Mouse (Mus musculus) hindbrain, embryonic 14.5 days (tissue): ENCODE measurements around the gene Htra1. TPM values are rescaled to one million over a fixed set of nuclear protein-coding genes. Genes with fewer than 3 reads are reported as not detected.

Experiments
- ATAC-seq: fragments of 200-750 bp; cut with Nextera tagmentation; 2 replicates; pipeline ENCODE4 v1.8.0; 2017; ENCODE audit warnings: moderate number of reproducible peaks, mild to moderate bottlenecking, moderate TSS enrichment, moderate library complexity; ENCODE audit not compliant: low FRiP score
- DNase-seq: peaks from one replicate; pipeline ENCODE4 v3.0.0-alpha.2; 2015; ENCODE audit warnings: low spot score
- H3K27ac ChIP-seq: fragments of 300-500 bp; sonication (generic); 2 replicates; pipeline ENCODE4 v1.5.1; 2014; ENCODE audit warnings: mild to moderate bottlenecking, moderate library complexity
- H3K27me3 ChIP-seq: fragments of 300-500 bp; sonication (generic); 2 replicates; pipeline ENCODE4 v1.6.1; 2014; ENCODE audit warnings: mild to moderate bottlenecking, low read length, mixed read lengths; ENCODE audit not compliant: control insufficient read depth, insufficient read depth
- H3K36me3 ChIP-seq: fragments of 300-500 bp; sonication (generic); replicated peaks from 2 replicates; pipeline ENCODE4 v1.6.1; 2014; ENCODE audit not compliant: control insufficient read depth, insufficient read depth
- H3K4me1 ChIP-seq: fragments of 300-500 bp; sonication (generic); replicated peaks from 2 replicates; pipeline ENCODE4 v1.6.1; 2014; ENCODE audit warnings: antibody characterized with exemption, low read length, mixed read lengths; ENCODE audit not compliant: control insufficient read depth, insufficient read depth
- H3K4me2 ChIP-seq: fragments of 300-500 bp; sonication (generic); replicated peaks from 2 replicates; pipeline ENCODE4 v1.6.1; 2014; ENCODE audit warnings: mild to moderate bottlenecking, moderate library complexity
- H3K4me3 ChIP-seq: fragments of 300-500 bp; sonication (generic); replicated peaks from 2 replicates; pipeline ENCODE4 v1.5.1; 2014; ENCODE audit warnings: mild to moderate bottlenecking, low read length
- H3K9ac ChIP-seq: fragments of 300-500 bp; sonication (generic); 2 replicates; pipeline ENCODE4 v1.6.1; 2014
- H3K9me3 ChIP-seq: fragments of 300-500 bp; sonication (generic); 2 replicates; pipeline ENCODE4 v1.6.1; 2016; ENCODE audit warnings: low read length; ENCODE audit not compliant: control insufficient read depth
- WGBS: fragments of 180-500 bp; shearing (Covaris S2); extraction: QIAGEN DNeasy Blood & Tissue Kit; methylation state at CpG from one replicate; pipeline ENCODE4 v1.1.7; 2014; 5-methylcytosine and 5-hydroxymethylcytosine counted together
- polyA plus RNA-seq: library from polyadenylated mRNA; unstranded; fragments of >200 nt; fragmentation: Nextera tagmentation; extraction: Ambion mirVana; gene quantifications from 2 replicates; pipeline ENCODE4 v1.2.1, GENCODE M21; 2014

Htra1 gene
- polyA plus RNA-seq, 1 experiment from 2014 or later, result 22.9 TPM

DNA sequence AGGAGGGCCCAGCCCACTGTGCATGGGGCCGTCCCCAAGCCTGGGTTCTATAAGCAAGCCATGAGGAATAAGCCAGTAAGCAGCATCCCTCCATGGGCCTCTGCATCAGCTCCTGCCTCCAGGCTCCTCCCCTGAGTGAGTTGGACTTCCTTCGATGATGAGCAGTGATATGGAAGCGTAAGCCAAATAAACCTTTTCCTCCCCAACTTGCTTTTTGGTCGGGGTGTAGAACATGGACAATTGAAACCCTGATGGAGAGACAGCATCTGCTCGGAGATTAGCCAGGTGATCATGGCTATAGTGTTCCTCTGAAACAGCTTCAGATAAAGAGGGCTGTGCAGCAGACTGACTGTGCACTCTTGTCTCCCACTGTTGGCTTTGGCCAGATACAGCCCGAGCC, 32.0 kb downstream of the Htra1 start:
- 95% methylated on average over 6 of the region's 6 CpGs for whole genome bisulfite sequencing
- H3K4me1 ChIP-seq, result no peaks in the 10 kb centered on the region
- ATAC-seq, result no peak
- H3K4me3 ChIP-seq, result no peak overlapping the region
- H3K4me2 ChIP-seq, result no peak overlapping the region
- no peak for DNase-seq
- H3K27ac ChIP-seq, result no peak overlapping the region
- H3K36me3 ChIP-seq, result no peaks in the 10 kb centered on the region
- no peaks in the 10 kb centered on the region for H3K27me3 ChIP-seq
- H3K9ac ChIP-seq, result no peak overlapping the region
- H3K9me3 ChIP-seq, result no peaks in the 10 kb centered on the region

DNA sequence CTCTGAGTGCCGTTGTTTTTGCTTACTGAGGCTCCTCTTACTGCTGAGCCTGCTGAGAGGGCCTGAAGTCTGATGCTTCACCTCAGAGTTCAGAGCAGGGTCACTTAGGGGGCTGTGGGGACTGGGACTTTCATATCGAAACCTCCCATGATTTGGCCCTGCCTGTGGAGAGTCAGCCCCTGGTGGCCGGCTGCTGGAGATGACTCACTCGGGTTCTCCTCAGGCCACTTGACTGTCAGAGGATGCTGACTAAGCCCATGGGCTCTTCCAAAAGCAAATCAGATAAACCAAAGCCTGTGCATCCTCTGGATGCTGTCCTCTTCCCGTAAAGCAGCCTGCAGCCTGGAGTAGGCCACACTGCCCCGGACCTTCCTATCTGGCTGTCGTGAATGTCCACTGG, 32.6 kb downstream of the Htra1 start:
- Histone ChIP-seq H3K4me2 (no peak overlapping the region), H3K4me1 (no peaks in the 10 kb centered on the region), H3K9me3 (no peaks in the 10 kb centered on the region), H3K27ac (no peak overlapping the region), H3K4me3 (no peak overlapping the region), H3K36me3 (no peaks in the 10 kb centered on the region), H3K9ac (no peak overlapping the region), H3K27me3 (no peaks in the 10 kb centered on the region)
- 76% methylated on average over 7 of the region's 7 CpGs for WGBS
- ATAC-seq (no peak), DNase-seq (no peak)

- H3K9me3 ChIP-seq, result no peaks in the 10 kb centered on the region
- H3K4me3 ChIP-seq, result no peak overlapping the region
- H3K4me2 ChIP-seq, result no peak overlapping the region
- 86% methylated on average over 5 of the region's 5 CpGs for WGBS
- H3K9ac ChIP-seq, result no peak overlapping the region
- no peaks in the 10 kb centered on the region for H3K36me3 ChIP-seq
- ATAC-seq (no peak), DNase-seq (no peak)
- no peak overlapping the region for H3K27ac ChIP-seq
- no peaks in the 10 kb centered on the region for H3K4me1 ChIP-seq
- no peaks in the 10 kb centered on the region for H3K27me3 ChIP-seq
These were observed 33.2 kb downstream of the Htra1 start for GRCm38 (mm10) chr7:130969076-130969475.

- WGBS, result 71% methylated on average over 3 of the region's 3 CpGs
- Histone ChIP-seq H3K27me3 (no peaks in the 10 kb centered on the region), H3K4me2 (no peak overlapping the region), H3K4me3 (no peak overlapping the region), H3K27ac (no peak overlapping the region), H3K9ac (no peak overlapping the region), H3K9me3 (no peaks in the 10 kb centered on the region), H3K4me1 (no peaks in the 10 kb centered on the region), H3K36me3 (no peaks in the 10 kb centered on the region)
- no peak for DNase-seq
- ATAC-seq, result no peak
These were observed 33.6 kb downstream of the Htra1 start for GRCm38 (mm10) chr7:130969507-130969906.

DNA sequence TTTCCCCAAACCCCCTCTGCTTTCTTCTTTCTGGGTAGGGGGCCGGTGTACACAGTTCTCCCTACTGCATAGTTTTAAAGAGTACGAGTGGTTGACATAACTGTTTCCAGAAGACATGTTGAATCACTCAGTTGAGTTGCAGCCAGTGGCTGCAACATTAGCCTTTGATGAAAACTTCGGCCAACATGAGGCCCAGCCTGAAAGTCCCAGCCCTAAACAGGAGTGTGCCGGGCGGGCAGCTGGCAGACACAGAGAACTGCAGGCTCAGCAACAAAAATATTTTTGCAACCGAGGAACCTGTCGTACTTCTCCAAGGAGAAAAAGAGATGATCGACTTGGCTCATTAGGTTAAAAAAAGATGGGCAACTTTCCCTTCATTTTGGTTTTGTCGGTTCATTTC, 36.9 kb downstream of the Htra1 start:
- H3K27ac ChIP-seq, result no peak overlapping the region
- ATAC-seq (no peak), DNase-seq (no peak)
- H3K9ac ChIP-seq, result no peak overlapping the region
- no peak overlapping the region for H3K4me3 ChIP-seq
- no peaks in the 10 kb centered on the region for H3K9me3 ChIP-seq
- no peaks in the 10 kb centered on the region for H3K36me3 ChIP-seq
- no peaks in the 10 kb centered on the region for H3K27me3 ChIP-seq
- H3K4me1 ChIP-seq, result peaks cover 6% of the 10 kb centered on the region; the same call in 1 of the 2 replicates
- no peak overlapping the region for H3K4me2 ChIP-seq
- WGBS, result 90% methylated on average over 9 of the region's 9 CpGs

DNA sequence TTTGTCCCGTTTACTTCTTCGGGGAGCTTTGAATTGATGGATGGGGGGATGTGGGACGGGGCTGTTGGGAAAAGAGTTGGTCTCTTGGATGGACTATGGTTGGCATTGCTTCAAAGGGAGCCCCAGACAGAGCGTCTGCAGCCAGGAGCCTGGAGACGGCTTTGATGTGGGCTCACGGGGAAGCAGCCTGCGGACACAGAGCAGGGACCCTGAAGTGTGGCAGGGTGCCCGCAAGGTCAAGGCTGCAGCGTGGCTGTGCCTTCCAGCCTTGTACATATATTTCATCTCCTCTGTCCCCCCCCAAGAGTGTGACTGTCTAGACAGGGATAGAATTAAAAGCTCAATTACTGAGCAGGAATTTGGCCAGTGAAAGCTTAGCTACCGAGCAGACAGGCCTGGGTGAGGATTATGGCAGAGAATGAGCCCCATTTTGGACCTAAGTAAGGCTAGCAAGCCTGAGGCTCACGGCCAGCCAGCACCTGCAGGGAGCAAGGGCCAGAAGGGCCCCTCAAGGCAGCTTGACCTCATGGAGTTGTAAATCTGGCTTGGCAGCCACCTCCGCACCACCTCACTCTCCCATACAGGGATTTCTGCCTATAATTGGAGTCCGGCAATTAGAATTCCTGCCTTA, 40.5 kb downstream of the Htra1 start:
- peak; percentile 34; the same call in 1 of the 2 replicates for ATAC-seq
- DNase-seq, result no peak

DNA sequence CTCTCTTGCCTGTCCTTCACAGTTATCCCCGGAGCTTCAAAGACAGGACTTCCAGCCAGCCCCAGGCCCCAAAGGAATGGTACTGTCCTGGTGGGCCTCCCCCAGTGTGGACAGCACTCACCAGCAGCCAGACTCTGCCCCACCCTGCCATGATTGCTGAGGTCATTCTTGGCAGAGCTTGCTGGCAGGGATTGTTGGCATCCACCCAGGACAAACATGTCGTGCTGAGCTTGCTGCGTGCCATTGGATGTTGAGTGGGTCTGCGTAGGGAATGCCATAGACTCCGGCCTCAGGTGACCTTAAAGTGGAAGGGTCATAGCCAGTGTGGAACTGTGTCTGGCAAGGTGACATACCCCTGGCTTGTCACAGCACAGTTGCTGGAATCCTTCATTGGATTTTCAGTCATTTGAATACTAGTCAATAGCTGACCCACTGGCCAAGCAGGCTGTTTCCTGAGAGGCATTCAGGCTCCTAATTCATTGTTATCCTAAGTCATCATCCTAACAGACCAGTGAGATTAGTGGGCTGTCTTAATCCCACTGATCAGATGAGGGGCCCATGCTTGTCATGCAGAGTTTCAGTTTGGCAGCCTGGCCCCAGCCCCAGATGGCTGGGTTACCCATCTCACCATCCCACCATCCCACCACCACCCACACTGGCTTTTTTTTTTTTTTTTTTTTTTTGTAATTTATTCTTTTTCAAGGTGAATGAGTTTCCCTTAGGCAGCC, 42.0 kb downstream of the Htra1 start:
- whole genome bisulfite sequencing, result 43% methylated on average over 5 of the region's 5 CpGs

More for the DNA sequence above, 40.5 kb downstream of the Htra1 start:
- peaks cover 11% of the 10 kb centered on the region for H3K4me1 ChIP-seq
- no peak overlapping the region for H3K4me2 ChIP-seq
- H3K27me3 ChIP-seq, result no peaks in the 10 kb centered on the region
- no peak overlapping the region for H3K9ac ChIP-seq
- WGBS, result 53% methylated on average over 13 of the region's 13 CpGs
- no peaks in the 10 kb centered on the region for H3K9me3 ChIP-seq
- no peak overlapping the region for H3K27ac ChIP-seq
- H3K4me3 ChIP-seq, result no peak overlapping the region
- no peaks in the 10 kb centered on the region for H3K36me3 ChIP-seq

DNA sequence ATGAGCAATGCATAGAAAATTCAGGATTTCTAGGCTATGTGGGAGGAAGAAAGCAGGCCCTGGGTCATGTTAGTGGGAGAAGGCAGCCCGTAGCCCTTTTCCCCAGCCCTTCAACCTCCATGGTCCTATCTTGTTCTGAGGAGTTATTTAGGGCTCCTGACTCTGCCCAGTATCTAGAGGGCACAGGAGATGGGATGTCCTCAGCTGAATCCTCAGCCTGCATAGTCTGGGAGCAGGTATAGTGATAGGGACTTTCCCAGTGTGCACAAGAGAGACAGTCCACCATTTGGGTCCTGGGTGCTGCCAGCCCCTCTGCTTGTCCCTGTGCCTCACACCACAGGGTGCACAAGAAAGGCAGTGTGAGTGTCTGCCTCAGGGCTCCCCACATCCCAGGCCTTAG, 42.6 kb downstream of the Htra1 start:
- no peak overlapping the region for H3K4me3 ChIP-seq
- no peak overlapping the region for H3K27ac ChIP-seq
- H3K36me3 ChIP-seq, result no peaks in the 10 kb centered on the region
- 95% methylated on average over 1 of the region's 1 CpGs for WGBS
- ATAC-seq, result no peak
- H3K9ac ChIP-seq, result no peak overlapping the region
- H3K9me3 ChIP-seq, result no peaks in the 10 kb centered on the region
- H3K4me1 ChIP-seq, result peaks cover 11% of the 10 kb centered on the region
- H3K4me2 ChIP-seq, result no peak overlapping the region
- DNase-seq, result no peak
- H3K27me3 ChIP-seq, result no peaks in the 10 kb centered on the region

More for the DNA sequence above, 42.0 kb downstream of the Htra1 start:
- Histone ChIP-seq H3K4me3 (no peak overlapping the region), H3K4me2 (no peak overlapping the region), H3K36me3 (no peaks in the 10 kb centered on the region), H3K27me3 (no peaks in the 10 kb centered on the region), H3K9me3 (no peaks in the 10 kb centered on the region), H3K4me1 (peaks cover 11% of the 10 kb centered on the region), H3K27ac (no peak overlapping the region), H3K9ac (no peak overlapping the region)
- ATAC-seq (peak; percentile 60; the same call in 1 of the 2 replicates), DNase-seq (peak; percentile 67)

DNA sequence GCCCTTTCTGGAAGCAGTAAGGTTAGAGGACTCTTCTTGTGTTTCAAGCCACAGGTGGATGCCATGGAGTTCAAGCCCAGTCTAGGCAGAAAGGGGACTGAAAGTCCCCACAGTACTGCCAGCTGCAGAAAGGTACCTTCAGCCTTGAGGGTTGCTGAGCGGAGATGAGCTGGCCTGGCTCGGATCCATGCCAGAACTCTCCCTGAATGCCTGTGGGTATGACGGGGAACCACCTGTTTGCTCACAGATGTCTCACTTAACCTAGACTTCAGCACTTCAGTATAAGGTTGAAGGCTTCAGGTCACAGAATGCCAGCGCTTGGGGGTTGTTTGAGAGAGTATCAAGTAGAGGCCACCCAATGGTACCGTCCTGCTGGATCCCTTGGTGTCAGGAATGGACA, 44.2 kb downstream of the Htra1 start:
- DNase-seq (no peak), ATAC-seq (no peak)
- Histone ChIP-seq H3K4me1 (peaks cover 11% of the 10 kb centered on the region), H3K27ac (no peak overlapping the region), H3K4me2 (no peak overlapping the region), H3K36me3 (no peaks in the 10 kb centered on the region), H3K4me3 (no peak overlapping the region), H3K27me3 (no peaks in the 10 kb centered on the region), H3K9ac (no peak overlapping the region), H3K9me3 (no peaks in the 10 kb centered on the region)
- 93% methylated on average over 5 of the region's 5 CpGs for WGBS
